Mouse (Mus musculus) spleen, adult 2 months (tissue): ENCODE measurements around the gene Adcy1. TPM values are rescaled to one million over a fixed set of nuclear protein-coding genes. Genes with fewer than 3 reads are reported as not detected.

Experiments
- DNase-seq, 2 experiments: peaks; one replicate each; pipeline versions ENCODE4 v3.0.0 to v3.0.0-alpha.2; 2012 to 2021; ENCODE audit warnings: low spot score in 2 of 2, low read depth in 1 of 2
- H3K27ac ChIP-seq: fragments of 200-500 bp; 2 replicates; pipeline ENCODE4 v1.5.1; 2012; ENCODE audit warnings: low read length, inconsistent platforms; ENCODE audit not compliant: insufficient read depth
- H3K27me3 ChIP-seq: fragments of 200-500 bp; 2 replicates; pipeline ENCODE4 v1.6.1; 2012; ENCODE audit warnings: mild to moderate bottlenecking, moderate library complexity, low read length, inconsistent platforms; ENCODE audit not compliant: control insufficient read depth, insufficient read depth
- H3K36me3 ChIP-seq: fragments of 200-500 bp; 2 replicates; pipeline ENCODE4 v1.6.1; 2012; ENCODE audit warnings: mild to moderate bottlenecking, low read length, inconsistent platforms; ENCODE audit not compliant: control insufficient read depth, insufficient read depth
- H3K4me1 ChIP-seq: fragments of 200-500 bp; 2 replicates; pipeline ENCODE4 v1.6.1; 2011; ENCODE audit warnings: inconsistent platforms; ENCODE audit not compliant: control insufficient read depth, insufficient read depth, insufficient read length
- H3K4me3 ChIP-seq: fragments of 200-500 bp; 2 replicates; pipeline ENCODE4 v1.5.1; 2011; ENCODE audit warnings: mild to moderate bottlenecking, inconsistent platforms; ENCODE audit not compliant: insufficient read depth, insufficient read length; ENCODE audit errors: extremely low read depth
- CTCF ChIP-seq: fragments of 200-500 bp; IDR thresholded peaks from 2 replicates; pipeline ENCODE4 v1.5.1; 2011; ENCODE audit warnings: mild to moderate bottlenecking, inconsistent platforms; ENCODE audit not compliant: insufficient read depth, insufficient read length, insufficient replicate concordance; ENCODE audit errors: extremely low read depth
- POLR2A ChIP-seq: fragments of 200-500 bp; IDR thresholded peaks from 2 replicates; pipeline ENCODE4 v1.6.1; 2011; ENCODE audit warnings: low read depth, low read length, inconsistent platforms
- WGBS: fragments of 180-500 bp; shearing (Covaris S2); methylation state at CpG from one replicate; pipeline ENCODE4 v1.1.7; 2018; 5-methylcytosine and 5-hydroxymethylcytosine counted together
- polyA plus RNA-seq: library from polyadenylated mRNA; depleted of rRNA; stranded (reverse); fragments of >200 nt; gene quantifications from 2 replicates; pipeline ENCODE4 v1.2.3, GENCODE M21; 2012

The Adcy1 gene
- polyA plus RNA-seq, 1 experiment, result 1.2 TPM

DNA sequence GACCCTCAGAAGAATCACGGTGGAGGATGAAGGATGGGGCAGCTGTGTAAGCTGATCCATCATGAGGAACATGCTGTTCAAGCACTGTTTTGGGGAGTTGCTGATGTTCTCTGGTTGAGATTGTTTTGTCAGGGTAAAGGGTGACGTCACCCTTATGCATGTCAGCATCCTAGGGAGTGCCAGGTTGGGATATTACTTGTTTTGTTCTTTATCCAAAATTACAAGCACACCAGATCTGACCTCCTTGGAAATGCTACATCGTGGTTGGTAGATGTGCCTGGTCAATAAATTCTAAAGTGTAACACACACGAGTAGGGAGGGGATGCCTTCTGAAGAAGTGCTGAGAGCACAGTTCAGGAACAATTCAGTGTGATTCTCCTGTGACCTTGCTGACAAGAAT lies 93.1 kb downstream of the Adcy1 start:
- H3K27ac ChIP-seq, result no peak overlapping the region
- DNase-seq, result no peak
- H3K36me3 ChIP-seq, result no peaks in the 10 kb centered on the region
- H3K4me1 ChIP-seq, result no peaks in the 10 kb centered on the region
- H3K4me3 ChIP-seq, result no peak overlapping the region
- no peaks in the 10 kb centered on the region for H3K27me3 ChIP-seq
- 76% methylated on average over 4 of the region's 4 CpGs for WGBS
- TF ChIP-seq POLR2A (no peak), CTCF (no peak)

DNA sequence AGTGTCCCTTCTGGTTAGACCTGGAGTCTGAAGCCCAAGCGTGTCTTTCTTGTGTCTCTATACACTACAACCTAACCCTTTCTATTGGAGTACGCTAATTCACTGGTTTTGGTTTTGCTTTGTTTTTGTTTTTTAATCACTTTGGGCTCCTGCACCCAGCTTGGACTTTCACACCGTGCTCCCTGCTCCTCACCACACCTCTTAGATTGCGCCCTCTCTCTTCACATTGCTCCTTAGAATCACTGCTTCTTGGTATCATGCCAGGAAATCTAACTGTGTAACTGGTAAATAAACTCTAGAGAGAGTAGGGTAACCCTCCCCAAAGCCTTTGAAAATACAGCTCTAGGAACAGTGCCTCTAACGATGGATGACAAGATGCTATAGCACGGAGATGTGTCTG lies 94.9 kb downstream of the Adcy1 start:
- no peak for DNase-seq
- no peak overlapping the region for H3K4me3 ChIP-seq
- no peaks in the 10 kb centered on the region for H3K4me1 ChIP-seq
- no peak for TF ChIP-seq POLR2A
- TF ChIP-seq CTCF, result no peak
- H3K27ac ChIP-seq, result no peak overlapping the region
- 87% methylated on average over 6 of the region's 6 CpGs for WGBS
- H3K36me3 ChIP-seq, result no peaks in the 10 kb centered on the region
- H3K27me3 ChIP-seq, result no peaks in the 10 kb centered on the region

DNA sequence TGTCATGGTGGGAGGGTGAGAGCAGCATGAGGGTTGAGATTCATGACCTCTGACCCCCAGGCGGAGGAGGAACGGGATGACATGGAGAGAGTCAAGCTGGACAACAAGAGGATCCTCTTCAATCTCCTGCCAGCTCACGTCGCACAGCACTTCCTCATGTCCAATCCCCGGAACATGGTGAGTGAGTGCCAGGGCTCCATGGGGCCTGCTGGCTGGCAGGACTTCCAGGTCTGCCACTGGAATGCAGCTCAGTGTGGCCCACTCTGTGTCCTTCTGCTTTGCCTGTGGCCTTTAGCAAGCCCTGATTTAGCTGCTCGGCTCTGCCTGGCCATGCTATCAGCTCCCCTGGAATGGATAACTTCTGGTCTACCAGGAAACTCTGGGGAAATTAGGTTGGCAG lies 96.9 kb downstream of the Adcy1 start:
- no peak for TF ChIP-seq CTCF
- TF ChIP-seq POLR2A, result no peak
- WGBS, result 87% methylated on average over 6 of the region's 6 CpGs
- Histone ChIP-seq H3K27ac (no peak overlapping the region), H3K36me3 (no peaks in the 10 kb centered on the region), H3K4me1 (no peaks in the 10 kb centered on the region), H3K27me3 (no peaks in the 10 kb centered on the region), H3K4me3 (no peak overlapping the region)
- DNase-seq, result no peak

- WGBS, result 51% methylated on average over 4 of the region's 4 CpGs
- TF ChIP-seq CTCF, result no peak
- no peak for TF ChIP-seq POLR2A
- no peak for DNase-seq
- H3K4me1 ChIP-seq, result no peaks in the 10 kb centered on the region
- no peak overlapping the region for H3K27ac ChIP-seq
- H3K27me3 ChIP-seq, result no peaks in the 10 kb centered on the region
- no peak overlapping the region for H3K4me3 ChIP-seq
- no peaks in the 10 kb centered on the region for H3K36me3 ChIP-seq
Measured at GRCm38 (mm10) chr11:7160637-7161101, 97.4 kb downstream of the Adcy1 start.

DNA sequence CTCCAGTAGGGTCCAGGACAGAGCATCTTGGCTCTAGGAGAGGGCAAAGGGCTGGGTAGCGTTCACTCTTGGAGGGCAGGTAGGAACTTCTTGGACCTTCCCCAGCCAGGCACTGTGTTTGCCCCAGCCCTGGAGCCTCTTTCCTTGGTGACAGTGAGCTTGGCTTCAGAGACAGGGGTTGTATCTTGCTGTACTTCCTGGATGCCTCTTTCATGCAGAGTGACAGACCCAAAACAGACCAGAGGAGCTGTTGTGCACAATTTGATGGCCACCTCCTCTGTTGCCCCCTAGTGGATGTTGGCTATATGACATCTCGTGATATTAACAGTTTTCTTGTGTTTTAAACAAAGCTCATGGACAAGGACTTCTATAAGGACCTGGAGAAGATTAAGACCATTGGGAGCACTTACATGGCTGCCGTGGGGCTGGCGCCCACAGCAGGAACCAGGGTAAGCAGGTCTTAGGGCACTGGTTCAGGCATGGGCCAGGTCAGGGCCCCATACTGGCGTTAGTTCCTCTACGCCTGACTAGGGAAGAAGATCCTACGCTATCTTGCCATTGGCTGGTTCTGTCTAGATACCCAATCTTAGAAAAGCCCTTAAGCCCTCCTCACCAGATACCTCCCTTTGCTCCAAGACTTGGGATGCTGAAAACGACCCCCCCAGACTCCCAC lies 98.3 kb downstream of the Adcy1 start:
- H3K27ac ChIP-seq, result no peak overlapping the region
- WGBS, result 84% methylated on average over 8 of the region's 8 CpGs
- no peaks in the 10 kb centered on the region for H3K27me3 ChIP-seq
- no peak for DNase-seq
- H3K36me3 ChIP-seq, result no peaks in the 10 kb centered on the region
- no peak overlapping the region for H3K4me3 ChIP-seq
- H3K4me1 ChIP-seq, result no peaks in the 10 kb centered on the region
- TF ChIP-seq CTCF (no peak; the same call in 1 of the 2 replicates), POLR2A (no peak)

DNA sequence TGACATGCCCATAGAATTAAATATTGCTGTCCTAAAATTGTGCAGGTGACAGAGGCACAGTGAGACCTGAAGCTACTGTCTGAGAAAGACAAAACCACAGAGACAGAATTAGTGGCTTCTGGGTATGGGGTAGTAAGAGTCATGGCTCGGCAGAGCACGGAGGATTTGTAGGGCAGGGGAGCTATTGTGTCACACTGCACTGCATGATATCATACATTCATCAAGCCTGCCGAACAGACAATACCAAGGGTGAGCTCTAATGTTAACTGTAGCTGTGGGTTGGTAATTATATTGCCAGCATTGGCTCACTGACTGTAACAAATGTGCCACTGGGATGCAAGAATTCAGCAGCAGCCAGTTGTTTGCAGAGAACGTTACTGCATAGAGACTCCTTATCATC lies 101.1 kb downstream of the Adcy1 start:
- Histone ChIP-seq H3K36me3 (no peaks in the 10 kb centered on the region), H3K4me1 (no peaks in the 10 kb centered on the region), H3K27ac (no peak overlapping the region), H3K27me3 (no peaks in the 10 kb centered on the region), H3K4me3 (no peak overlapping the region)
- no peak for TF ChIP-seq POLR2A
- no peak for TF ChIP-seq CTCF
- 69% methylated on average over 4 of the region's 4 CpGs for WGBS
- no peak for DNase-seq

DNA sequence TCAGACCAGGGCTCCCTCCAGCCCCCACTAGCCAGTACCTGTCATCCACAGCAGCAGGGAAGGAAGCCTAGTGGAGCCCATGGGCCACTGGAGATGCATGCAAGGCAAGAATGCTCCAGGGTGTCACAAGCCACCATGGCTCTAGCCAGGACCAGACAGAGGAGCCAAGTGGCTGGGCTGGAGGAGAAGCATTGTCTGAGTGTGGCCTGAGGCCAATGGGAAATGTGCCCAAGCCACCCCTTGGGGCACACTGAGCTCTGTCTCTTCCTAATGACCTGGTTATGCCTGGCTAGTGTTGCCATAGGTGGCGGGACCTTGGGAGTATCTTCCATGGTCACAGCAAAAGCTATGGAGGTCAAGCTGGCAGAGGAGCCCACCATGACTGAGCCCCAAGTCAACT lies 106.4 kb downstream of the Adcy1 start:
- DNase-seq, result no peak
- Histone ChIP-seq H3K4me1 (no peaks in the 10 kb centered on the region), H3K36me3 (no peaks in the 10 kb centered on the region), H3K27ac (no peak overlapping the region), H3K4me3 (no peak overlapping the region), H3K27me3 (no peaks in the 10 kb centered on the region)
- no peak for TF ChIP-seq POLR2A
- TF ChIP-seq CTCF, result no peak
- 80% methylated on average over 1 of the region's 1 CpGs for WGBS
